21 mouse cellular contexts compared by ENCODE assay signal in genomic region chr17:88505941-88506340, GRCm38 (mm10). TPM values are rescaled to one million over a fixed set of nuclear protein-coding genes. Genes with fewer than 3 reads are reported as not detected.
DNase-seq lines count a peak whose midpoint lies in the region; ATAC-seq and TF ChIP-seq lines count a peak whose summit lies in the region.
"Had no signal": no experiment of that assay in that cellular context is flagged by ENCODE, and none has a peak within 500 bp of the region (broad histone marks: within the 10 kb centered on the region; RNA-seq: fewer than 3 reads in every experiment).

No protein-coding gene starts in this region.

- no peak for TF ChIP-seq CTCF in cerebellum, adult 2 months (IDR thresholded peaks at IDR 0.05; ENCODE audit: borderline replicate concordance, insufficient read depth, low read depth, low read length)
- TF ChIP-seq CTCF in hindbrain, postnatal 0 days (IDR thresholded peaks at IDR 0.05; ENCODE audit: low read depth) = no peak
- no peak for TF ChIP-seq CTCF in stomach, postnatal 0 days (IDR thresholded peaks at IDR 0.05; ENCODE audit: low read depth)

- 0 out of 2 replicates have a peak overlapping the region, but pooled peaks have one; percentile 30 for H3K9ac ChIP-seq in hindbrain, postnatal 0 days (replicated peaks; ENCODE audit: low read length)
- H3K9ac ChIP-seq in hindbrain, embryonic 11.5 days (ENCODE audit: low read depth, low read length) = no peak overlapping the region
- H3K9ac ChIP-seq in stomach, embryonic 14.5 days (replicated peaks; ENCODE audit: low read depth, low read length) = no peak overlapping the region
- no peak overlapping the region for H3K9ac ChIP-seq in stomach, postnatal 0 days (ENCODE audit: low read length)
- H3K9ac ChIP-seq: forebrain, postnatal 0 days; midbrain, embryonic 15.5 days; neural tube, embryonic 15.5 days; stomach, embryonic 15.5 days had no signal

- WGBS in cerebellum, adult 2 months = 12% methylated on average over 15 of the region's 15 CpGs
- WGBS in hindbrain, postnatal 0 days = 76% methylated on average over 15 of the region's 15 CpGs
- WGBS in hindbrain, embryonic 11.5 days = 93% methylated on average over 15 of the region's 15 CpGs
- 94% methylated on average over 15 of the region's 15 CpGs for WGBS in stomach, embryonic 14.5 days
- 92% methylated on average over 15 of the region's 15 CpGs for WGBS in stomach, postnatal 0 days

- H3K4me1 ChIP-seq in cerebellum, adult 2 months (ENCODE audit: control insufficient read depth, insufficient read depth, low read length) = peaks cover 36% of the 10 kb centered on the region
- H3K4me1 ChIP-seq in hindbrain, postnatal 0 days (ENCODE audit: insufficient read depth, low read length) = peaks cover 9% of the 10 kb centered on the region; the same call in 1 of the 2 replicates
- no peaks in the 10 kb centered on the region; the same call in 1 of the 2 replicates for H3K4me1 ChIP-seq in hindbrain, embryonic 11.5 days (replicated peaks; ENCODE audit: control insufficient read depth, insufficient read depth, low read length)
- H3K4me1 ChIP-seq in stomach, embryonic 14.5 days (ENCODE audit: control insufficient read depth, insufficient read depth, low read length) = peaks cover 11% of the 10 kb centered on the region; the same call in 1 of the 2 replicates
- no peaks in the 10 kb centered on the region for H3K4me1 ChIP-seq in stomach, postnatal 0 days (replicated peaks; ENCODE audit: control insufficient read depth, insufficient read depth)

- TF ChIP-seq POLR2A in cerebellum, adult 2 months (IDR thresholded peaks at IDR 0.05; ENCODE audit: borderline replicate concordance, insufficient read depth, low read length) = no peak

- peak in 1 of 2 experiments; percentile 51 for DNase-seq in cerebellum, adult 2 months
- DNase-seq in hindbrain, postnatal 0 days (ENCODE audit: low spot score) = no peak
- DNase-seq in hindbrain, embryonic 11.5 days (ENCODE audit: low spot score) = no peak
- DNase-seq in stomach, postnatal 0 days (ENCODE audit: low spot score) = no peak
- no peak for DNase-seq in right cerebral cortex, postnatal 4 days
- no peak for DNase-seq in kidney, adult 9 months
- DNase-seq: adrenal gland, postnatal 36 days; gastrocnemius, adult 2 months; heart, postnatal 10 days; kidney, adult 8-10 months; kidney, postnatal 25 days had no signal

- ATAC-seq in cerebellum, adult (ENCODE audit: insufficient number of reproducible peaks, low FRiP score, low TSS enrichment) = no peak
- peak; percentile 15 for ATAC-seq in hindbrain, postnatal 0 days
- ATAC-seq in hindbrain, embryonic 11.5 days (ENCODE audit: low FRiP score) = no peak
- no peak for ATAC-seq in stomach, embryonic 14.5 days (ENCODE audit: insufficient number of reproducible peaks, insufficient read depth, low FRiP score, low read depth)
- ATAC-seq in stomach, postnatal 0 days (ENCODE audit: low FRiP score, low TSS enrichment) = no peak
- ATAC-seq: inflammation-experienced regulatory T-cells, adult 6 months; lung, postnatal 0 days had no signal

- no peak for TF ChIP-seq EP300 in stomach, postnatal 0 days (optimal IDR thresholded peaks at IDR 0.05)

- no peaks in the 10 kb centered on the region for H3K27me3 ChIP-seq in cerebellum, adult 2 months (ENCODE audit: control insufficient read depth, insufficient read depth, low read length)
- H3K27me3 ChIP-seq in hindbrain, postnatal 0 days (ENCODE audit: insufficient read depth, low read length) = no peaks in the 10 kb centered on the region
- H3K27me3 ChIP-seq in hindbrain, embryonic 11.5 days (ENCODE audit: control insufficient read depth, insufficient read depth, low read length) = no peaks in the 10 kb centered on the region
- H3K27me3 ChIP-seq in stomach, embryonic 14.5 days (ENCODE audit: control insufficient read depth, insufficient read depth, low read length) = no peaks in the 10 kb centered on the region
- H3K27me3 ChIP-seq in stomach, postnatal 0 days (ENCODE audit: control insufficient read depth, insufficient read depth, low read length) = no peaks in the 10 kb centered on the region
- H3K27me3 ChIP-seq: midbrain, embryonic 15.5 days; neural tube, embryonic 15.5 days; stomach, embryonic 15.5 days had no signal

- H3K9me3 ChIP-seq in hindbrain, postnatal 0 days (ENCODE audit: low read length) = no peaks in the 10 kb centered on the region
- no peaks in the 10 kb centered on the region for H3K9me3 ChIP-seq in hindbrain, embryonic 11.5 days (ENCODE audit: control insufficient read depth, low read length)
- no peaks in the 10 kb centered on the region for H3K9me3 ChIP-seq in stomach, embryonic 14.5 days (ENCODE audit: control insufficient read depth, low read depth, low read length)
- no peaks in the 10 kb centered on the region for H3K9me3 ChIP-seq in stomach, postnatal 0 days (ENCODE audit: control insufficient read depth, low read length)
- H3K9me3 ChIP-seq: midbrain, embryonic 15.5 days; neural tube, embryonic 15.5 days; stomach, embryonic 15.5 days had no signal

- H3K36me3 ChIP-seq in hindbrain, postnatal 0 days (ENCODE audit: insufficient read depth, low read length) = no peaks in the 10 kb centered on the region
- H3K36me3 ChIP-seq in hindbrain, embryonic 11.5 days (ENCODE audit: control insufficient read depth, insufficient read depth, low read length) = no peaks in the 10 kb centered on the region
- no peaks in the 10 kb centered on the region for H3K36me3 ChIP-seq in stomach, embryonic 14.5 days (ENCODE audit: control insufficient read depth, insufficient read depth, low read length)
- no peaks in the 10 kb centered on the region for H3K36me3 ChIP-seq in stomach, postnatal 0 days (ENCODE audit: control insufficient read depth, insufficient read depth, low read length)
- H3K36me3 ChIP-seq: midbrain, embryonic 15.5 days; neural tube, embryonic 15.5 days; stomach, embryonic 15.5 days had no signal

- H3K4me2 ChIP-seq in hindbrain, postnatal 0 days (ENCODE audit: low read depth, low read length) = no peak overlapping the region
- no peak overlapping the region for H3K4me2 ChIP-seq in hindbrain, embryonic 11.5 days (replicated peaks; ENCODE audit: low read depth, low read length)
- H3K4me2 ChIP-seq in stomach, embryonic 14.5 days (replicated peaks; ENCODE audit: low read depth, low read length) = no peak overlapping the region
- H3K4me2 ChIP-seq in stomach, postnatal 0 days (replicated peaks; ENCODE audit: low read depth) = no peak overlapping the region
- H3K4me2 ChIP-seq: heart, embryonic 11.5 days; midbrain, embryonic 15.5 days; neural tube, embryonic 15.5 days; stomach, embryonic 15.5 days had no signal

- no peak overlapping the region for H3K4me3 ChIP-seq in cerebellum, adult 2 months (replicated peaks; ENCODE audit: insufficient read depth, low read depth, low read length)
- H3K4me3 ChIP-seq in hindbrain, postnatal 0 days (ENCODE audit: low read length) = no peak overlapping the region
- H3K4me3 ChIP-seq in hindbrain, embryonic 11.5 days (ENCODE audit: low read depth, low read length) = no peak overlapping the region
- no peak overlapping the region for H3K4me3 ChIP-seq in stomach, embryonic 14.5 days (ENCODE audit: low read depth, low read length)
- H3K4me3 ChIP-seq in stomach, postnatal 0 days (ENCODE audit: low read depth, low read length) = no peak overlapping the region
- H3K4me3 ChIP-seq: gastrocnemius, adult 2 months; left cerebral cortex, adult 2 months; midbrain, embryonic 15.5 days; neural tube, embryonic 15.5 days; stomach, embryonic 15.5 days had no signal

- peak overlapping the region; percentile 96 for H3K27ac ChIP-seq in cerebellum, adult 2 months (ENCODE audit: insufficient read depth, low read length)
- H3K27ac ChIP-seq in hindbrain, postnatal 0 days = peak overlapping the region; percentile 74
- no peak overlapping the region for H3K27ac ChIP-seq in hindbrain, embryonic 11.5 days (ENCODE audit: low read depth, low read length)
- H3K27ac ChIP-seq in stomach, embryonic 14.5 days (ENCODE audit: low read length) = peak overlapping the region; percentile 36; the same call in 1 of the 2 replicates
- no peak overlapping the region for H3K27ac ChIP-seq in stomach, postnatal 0 days (replicated peaks)
- H3K27ac ChIP-seq: gastrocnemius, adult 2 months; left cerebral cortex, adult 2 months; midbrain, embryonic 15.5 days; neural tube, embryonic 15.5 days had no signal

RNA-seq across cellular contexts. Expression of gene Ppp1r21, which starts 24.0 kb away (rescaled TPM):
- polyA plus RNA-seq in cerebellum, adult 2 months (2012; rRNA removed) = 78.9 and 84.8 TPM in 2 replicates
- 43.7 and 54.5 TPM in 2 replicates for total RNA-seq in hindbrain, postnatal 0 days (2014; rRNA removed)
- polyA plus RNA-seq in hindbrain, postnatal 0 days (2015; fragmentation: Nextera tagmentation; extraction: Ambion mirVana) = 29.2 and 32.2 TPM in 2 replicates
- polyA plus RNA-seq in hindbrain, embryonic 11.5 days (2014; fragmentation: Nextera tagmentation; extraction: Ambion mirVana) = 25.4 and 28.6 TPM in 2 replicates
- polyA plus RNA-seq in stomach, embryonic 14.5 days (2014; fragmentation: Nextera tagmentation; extraction: Ambion mirVana) = 26.9 and 30.3 TPM in 2 replicates
- polyA plus RNA-seq in stomach, postnatal 0 days (2015; fragmentation: Nextera tagmentation; extraction: Ambion mirVana) = 10.4 and 11.1 TPM in 2 replicates

Comparison
In these comparisons a context has a peak if more than half of its experiments do, and no peak if none do; other contexts are left out.
1. H3K27ac ChIP-seq: peak in cerebellum, adult 2 months (single experiment), hindbrain, postnatal 0 days (single experiment) and stomach, embryonic 14.5 days (single experiment); none in hindbrain, embryonic 11.5 days (single experiment) and stomach, postnatal 0 days (single experiment).